Comparison of ENCODE assay signal across 8 mouse cellular contexts in genomic region chr9:83924878-83925687, GRCm38 (mm10). TPM values are rescaled to one million over a fixed set of nuclear protein-coding genes. Genes with fewer than 3 reads are reported as not detected.
DNase-seq lines count a peak whose midpoint lies in the region; ATAC-seq and TF ChIP-seq lines count a peak whose summit lies in the region.

Bckdhb (plus strand) TSS chr9:83925145.

- ATAC-seq in erythroid progenitor cell, adult 5-6 weeks (replicated peaks; ENCODE audit: low FRiP score, poor library complexity, severe bottlenecking) = peak; percentile 100
- peak; percentile 96 for ATAC-seq in heart, embryonic 12.5 days (ENCODE audit: insufficient number of reproducible peaks, low FRiP score)
- ATAC-seq in kidney, postnatal 0 days (replicated peaks; ENCODE audit: low FRiP score, low read depth) = peak; percentile 99
- peak; percentile 98 for ATAC-seq in liver, embryonic 11.5 days (replicated peaks; ENCODE audit: low FRiP score)
- ATAC-seq in stomach, embryonic 14.5 days (ENCODE audit: insufficient number of reproducible peaks, insufficient read depth, low FRiP score, low read depth) = peak; percentile 98

- H3K9me3 ChIP-seq in heart, embryonic 12.5 days (replicated peaks) = no peaks in the 10 kb centered on the region
- no peaks in the 10 kb centered on the region for H3K9me3 ChIP-seq in kidney, postnatal 0 days (replicated peaks; ENCODE audit: low read length)
- H3K9me3 ChIP-seq in liver, embryonic 11.5 days (ENCODE audit: control insufficient read depth, low read length) = no peaks in the 10 kb centered on the region
- no peaks in the 10 kb centered on the region for H3K9me3 ChIP-seq in stomach, embryonic 14.5 days (ENCODE audit: control insufficient read depth, low read depth, low read length)

- H3K4me2 ChIP-seq in heart, embryonic 12.5 days = peak within 1 kb of the TSS; percentile 77
- peak within 1 kb of the TSS; percentile 86 for H3K4me2 ChIP-seq in kidney, postnatal 0 days (ENCODE audit: low read length)
- H3K4me2 ChIP-seq in liver, embryonic 11.5 days = peak within 1 kb of the TSS; percentile 87
- peak within 1 kb of the TSS; percentile 74 for H3K4me2 ChIP-seq in stomach, embryonic 14.5 days (replicated peaks; ENCODE audit: low read depth, low read length)

- H3K27ac ChIP-seq in heart, embryonic 12.5 days (ENCODE audit: poor library complexity, severe bottlenecking) = no peak within 1 kb of the TSS
- no peak within 1 kb of the TSS for H3K27ac ChIP-seq in kidney, postnatal 0 days
- H3K27ac ChIP-seq in liver, embryonic 11.5 days (ENCODE audit: low read depth, low read length) = no peak within 1 kb of the TSS
- H3K27ac ChIP-seq in stomach, embryonic 14.5 days (ENCODE audit: low read length) = no peak within 1 kb of the TSS

- DNase-seq in CD4-positive helper T cell, adult 2 months (ENCODE audit: low read depth, low spot score) = peak; percentile 95
- peak; percentile 90 for DNase-seq in brain, embryonic 18.5 days (ENCODE audit: low read depth, low spot score)
- peak; percentile 98 for DNase-seq in kidney, postnatal 0 days (ENCODE audit: low spot score)
- DNase-seq in liver, embryonic 11.5 days (ENCODE audit: low spot score) = peak; percentile 91
- peak; percentile 96 for DNase-seq in naive thymus-derived CD4-positive, alpha-beta T cell, adult 2 months (ENCODE audit: low read depth)

- no peaks in the 10 kb centered on the region for H3K27me3 ChIP-seq in heart, embryonic 12.5 days (replicated peaks)
- no peaks in the 10 kb centered on the region for H3K27me3 ChIP-seq in kidney, postnatal 0 days (ENCODE audit: insufficient read depth, low read length)
- no peaks in the 10 kb centered on the region for H3K27me3 ChIP-seq in liver, embryonic 11.5 days (replicated peaks; ENCODE audit: control insufficient read depth, insufficient read depth, low read length)
- no peaks in the 10 kb centered on the region for H3K27me3 ChIP-seq in stomach, embryonic 14.5 days (ENCODE audit: control insufficient read depth, insufficient read depth, low read length)

- under 1% methylated on average over 44 of the region's 46 CpGs for WGBS in heart, embryonic 12.5 days
- WGBS in kidney, postnatal 0 days = 1% methylated on average over 46 of the region's 46 CpGs
- whole genome bisulfite sequencing in liver, embryonic 11.5 days = under 1% methylated on average over 43 of the region's 46 CpGs
- WGBS in stomach, embryonic 14.5 days = 0% methylated on average over 46 of the region's 46 CpGs

- H3K9ac ChIP-seq in heart, embryonic 12.5 days = peak within 1 kb of the TSS; percentile 70
- H3K9ac ChIP-seq in kidney, postnatal 0 days (ENCODE audit: low read depth, low read length) = peak within 1 kb of the TSS; percentile 75
- peak within 1 kb of the TSS; percentile 70 for H3K9ac ChIP-seq in liver, embryonic 11.5 days (ENCODE audit: low read depth, low read length)
- H3K9ac ChIP-seq in stomach, embryonic 14.5 days (replicated peaks; ENCODE audit: low read depth, low read length) = peak within 1 kb of the TSS; percentile 57

- H3K4me1 ChIP-seq in heart, embryonic 12.5 days (replicated peaks) = no peaks in the 10 kb centered on the region; the same call in 1 of the 2 replicates
- H3K4me1 ChIP-seq in kidney, postnatal 0 days (replicated peaks; ENCODE audit: insufficient read depth, low read length) = 0 out of 2 replicates have a peak, but pooled peaks cover 3% of the 10 kb centered on the region
- H3K4me1 ChIP-seq in liver, embryonic 11.5 days (replicated peaks; ENCODE audit: control insufficient read depth, insufficient read depth, low read length) = peaks cover 5% of the 10 kb centered on the region; the same call in 1 of the 2 replicates
- peaks cover 4% of the 10 kb centered on the region; the same call in 1 of the 2 replicates for H3K4me1 ChIP-seq in stomach, embryonic 14.5 days (ENCODE audit: control insufficient read depth, insufficient read depth, low read length)

- no peak for TF ChIP-seq CTCF in kidney, postnatal 0 days (IDR thresholded peaks at IDR 0.05; ENCODE audit: low read depth)

- no peaks in the 10 kb centered on the region for H3K36me3 ChIP-seq in heart, embryonic 12.5 days
- H3K36me3 ChIP-seq in kidney, postnatal 0 days (ENCODE audit: insufficient read depth, low read length) = no peaks in the 10 kb centered on the region
- H3K36me3 ChIP-seq in liver, embryonic 11.5 days (ENCODE audit: control insufficient read depth, insufficient read depth, low read length) = no peaks in the 10 kb centered on the region
- no peaks in the 10 kb centered on the region for H3K36me3 ChIP-seq in stomach, embryonic 14.5 days (ENCODE audit: control insufficient read depth, insufficient read depth, low read length)

- peak within 1 kb of the TSS; percentile 70 for H3K4me3 ChIP-seq in heart, embryonic 12.5 days
- H3K4me3 ChIP-seq in kidney, postnatal 0 days (replicated peaks; ENCODE audit: low read depth, low read length) = peak within 1 kb of the TSS; percentile 74
- H3K4me3 ChIP-seq in liver, embryonic 11.5 days (ENCODE audit: low read depth, low read length) = peak within 1 kb of the TSS; percentile 78
- H3K4me3 ChIP-seq in stomach, embryonic 14.5 days (ENCODE audit: low read depth, low read length) = peak within 1 kb of the TSS; percentile 73

RNA-seq across cellular contexts. Expression of gene Bckdhb, which starts in this region (rescaled TPM):
- total RNA-seq in erythroid progenitor cell, adult 5-6 weeks (2015; ENCODE audit: low replicate concordance) = 5.0 TPM in 1 of 2 replicates, not detected in the other
- total RNA-seq in erythroid progenitor cell, adult 5-6 weeks (2017; ENCODE audit: low replicate concordance) = not detected in 2 replicates
- 49.4 and 50.0 TPM in 2 replicates for polyA plus RNA-seq in heart, embryonic 12.5 days (2016; fragmentation: Nextera tagmentation; extraction: Ambion mirVana)
- 50.6 and 50.7 TPM in 2 replicates for polyA plus RNA-seq in kidney, postnatal 0 days (2015; fragmentation: Nextera tagmentation; extraction: Ambion mirVana)
- polyA plus RNA-seq in liver, embryonic 11.5 days (2014; fragmentation: Nextera tagmentation; extraction: Ambion mirVana) = 34.8 and 37.1 TPM in 2 replicates
- 50.3 and 55.0 TPM in 2 replicates for polyA plus RNA-seq in stomach, embryonic 14.5 days (2014; fragmentation: Nextera tagmentation; extraction: Ambion mirVana)
